Mouse (Mus musculus) CD4-positive naive resting alpha-beta T cell, adult 76 days (primary cell): ENCODE data around the gene Uchl3. TPM values are rescaled to one million over a fixed set of nuclear protein-coding genes. Genes with fewer than 3 reads are reported as not detected.

ENCODE experiments used
- total RNA-seq: library from RNA; stranded (reverse); gene quantifications from one replicate; pipeline ENCODE4 v1.2.4, GENCODE M21; 2023

The Uchl3 gene
- total RNA-seq, result 30.9 TPM

GRCm38 (mm10) chr14:101653581-101654525 lies at the start of gene Uchl3:
Uchl3 (plus strand) TSS chr14:101653967.

GRCm38 (mm10) chr14:101608519-101609368 lies 45.0 kb upstream of the Uchl3 start, which contains the start of gene Tbc1d4:
Tbc1d4 (minus strand) TSS chr14:101609191.

GRCm38 (mm10) chr14:101640153-101640843 lies 13.5 kb upstream of the Uchl3 start, which contains the start of gene Commd6:
Commd6 (minus strand) TSS chr14:101640686.

DNA sequence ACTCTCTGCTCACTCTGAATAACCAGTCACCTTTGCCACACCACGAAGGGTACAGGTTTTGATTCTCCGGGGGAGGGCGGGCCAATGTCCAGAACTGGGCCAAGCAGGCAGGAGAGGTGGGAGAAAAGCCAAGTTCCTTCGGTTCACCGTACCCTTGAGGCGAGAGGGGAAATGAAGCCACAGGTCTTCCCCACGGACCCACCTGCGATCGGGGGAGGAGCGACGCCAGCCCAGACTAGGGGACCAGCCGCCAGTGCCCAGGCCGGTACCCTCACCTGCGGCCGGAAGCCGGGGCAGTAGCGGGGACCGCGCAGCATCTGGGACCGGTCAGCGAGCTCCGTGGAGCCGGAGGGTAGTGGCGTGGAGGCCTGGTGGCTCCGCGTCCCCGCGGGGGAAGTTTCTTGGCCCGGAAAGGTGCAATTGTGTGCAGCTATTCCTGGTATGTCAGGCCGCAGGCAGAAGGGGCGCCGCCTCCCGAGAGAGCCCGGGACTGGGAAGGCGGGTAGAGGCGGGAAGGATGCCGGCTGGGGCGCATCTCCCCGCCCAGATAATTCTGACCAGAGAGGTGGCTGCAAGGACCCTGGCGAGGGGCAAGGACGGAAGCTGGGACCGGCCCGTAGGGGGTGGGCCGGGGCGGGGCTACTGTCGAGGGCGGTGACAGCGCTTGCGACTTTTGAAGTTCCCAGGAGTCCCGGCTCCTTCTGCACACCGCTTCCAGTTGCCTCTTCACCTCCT lies 75.6 kb downstream of the Uchl3 start, which contains the start of the genes Gm9922 and Lmo7:
Gene Gm9922, minus strand, starts transcription at position 578 of the 735 bp plus-strand sequence.
Gene Lmo7, plus strand, starts transcription at position 721 of the 735 bp plus-strand sequence.

Other genes with a start within 250 kb of the Uchl3 start
- 45.8 TPM for gene Tbc1d4, start 44.8 kb upstream of the Uchl3 start, total RNA-seq
- 50.1 TPM for gene Commd6, start 13.3 kb upstream of the Uchl3 start, total RNA-seq
- not detected for gene Gm9922, start 75.8 kb downstream of the Uchl3 start, total RNA-seq
- 1.4 TPM for gene Lmo7, start 76.0 kb downstream of the Uchl3 start, total RNA-seq